Mouse (Mus musculus) heart, postnatal 0 days (tissue): ENCODE results near the gene Gtpbp2.

ENCODE experiments used
- CTCF ChIP-seq: IDR thresholded peaks from 2 replicates; pipeline ENCODE4 v1.5.1; 2016; ENCODE audit warnings: antibody characterized with exemption, control low read depth, low read depth
- EP300 ChIP-seq: IDR thresholded peaks from 2 replicates; pipeline ENCODE4 v1.6.1; 2016; ENCODE audit warnings: antibody characterized with exemption, low read depth

DNA sequence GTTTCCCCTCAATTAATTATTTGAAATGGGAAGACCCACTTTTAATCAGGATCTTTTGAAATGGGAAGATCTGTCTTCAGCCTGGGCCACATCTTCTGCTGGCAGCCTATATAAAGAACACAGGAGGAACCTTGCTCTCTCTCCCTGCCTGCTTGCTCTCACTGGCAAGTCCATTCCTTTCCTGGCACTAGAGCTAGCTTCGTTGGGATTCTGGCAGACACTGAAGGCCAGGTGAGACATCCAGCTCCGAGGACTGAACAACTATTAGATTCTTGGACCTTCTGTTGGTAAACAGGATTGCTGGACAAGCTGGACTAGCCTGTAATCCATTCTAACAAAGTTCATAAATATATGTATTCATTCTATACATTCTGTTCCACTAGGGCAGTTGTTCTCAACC is 28.0 kb downstream of the Gtpbp2 start:
- TF ChIP-seq CTCF (no peak), EP300 (no peak)
